Mouse (Mus musculus): ENCODE data around the gene Inhbc. TPM values are rescaled to one million over a fixed set of nuclear protein-coding genes. Genes with fewer than 3 reads are reported as not detected.

The Inhbc gene
- total and polyA plus RNA-seq, 2 experiments from 2014 or later = not detected

DNA sequence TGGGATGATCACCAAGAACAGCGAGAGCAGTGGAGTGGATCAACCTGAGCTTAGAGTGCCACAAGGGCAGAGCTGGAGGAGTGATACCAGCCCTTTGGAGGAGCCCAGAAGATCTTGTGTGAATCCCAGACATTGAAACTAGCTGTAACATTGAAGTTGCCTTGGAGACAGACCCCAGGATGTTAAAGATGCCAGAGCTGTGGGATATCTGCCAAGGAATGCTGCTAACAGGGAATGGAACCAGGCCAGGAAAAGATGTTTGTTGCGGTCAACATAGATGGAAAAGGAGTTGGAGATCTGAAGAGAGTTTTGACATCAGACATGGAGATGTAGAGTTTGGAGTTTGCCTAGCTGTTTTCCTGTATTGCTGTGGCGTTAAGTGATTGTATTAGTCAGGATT lies 24.1 kb downstream of the Inhbc start:
- H3K4me3 ChIP-seq (ENCODE audit: low read depth, low read length) = no peak overlapping the region
- ATAC-seq (ENCODE audit: insufficient read depth, low read depth) = no peak
- peaks cover 12% of the 10 kb centered on the region; the same call in 1 of the 2 replicates for H3K27me3 ChIP-seq (ENCODE audit: control insufficient read depth, insufficient read depth, low read length)
- no peak overlapping the region for H3K27ac ChIP-seq (ENCODE audit: low read depth)
- peaks cover 3% of the 10 kb centered on the region; the same call in 1 of the 2 replicates for H3K4me1 ChIP-seq (ENCODE audit: control insufficient read depth, insufficient read depth)
- no peak overlapping the region for H3K4me2 ChIP-seq (ENCODE audit: low read depth, low read length)
- H3K9me3 ChIP-seq (replicated peaks; ENCODE audit: control insufficient read depth, low read length) = no peaks in the 10 kb centered on the region
- H3K36me3 ChIP-seq (replicated peaks; ENCODE audit: control insufficient read depth, insufficient read depth, low read length) = no peaks in the 10 kb centered on the region
- TF ChIP-seq EP300 (IDR thresholded peaks at IDR 0.05; ENCODE audit: low read depth) = no peak
- TF ChIP-seq CTCF (IDR thresholded peaks at IDR 0.05; ENCODE audit: low read depth) = no peak
- DNase-seq (ENCODE audit: low spot score) = no peak
- H3K9ac ChIP-seq (replicated peaks; ENCODE audit: low read depth, low read length) = no peak overlapping the region
- WGBS = 58% methylated on average over 3 of the region's 3 CpGs

- H3K4me3 ChIP-seq (ENCODE audit: low read depth, low read length) = no peak overlapping the region
- peaks cover 3% of the 10 kb centered on the region; the same call in 1 of the 2 replicates for H3K4me1 ChIP-seq (ENCODE audit: control insufficient read depth, insufficient read depth)
- H3K9ac ChIP-seq (replicated peaks; ENCODE audit: low read depth, low read length) = no peak overlapping the region
- no peak overlapping the region for H3K4me2 ChIP-seq (ENCODE audit: low read depth, low read length)
- H3K9me3 ChIP-seq (replicated peaks; ENCODE audit: control insufficient read depth, low read length) = no peaks in the 10 kb centered on the region
- peaks cover 30% of the 10 kb centered on the region for H3K27me3 ChIP-seq (ENCODE audit: control insufficient read depth, insufficient read depth, low read length)
- 66% methylated on average over 3 of the region's 3 CpGs for WGBS
- ATAC-seq (ENCODE audit: insufficient read depth, low read depth) (no peak), DNase-seq (ENCODE audit: low spot score) (no peak)
- TF ChIP-seq EP300 (IDR thresholded peaks at IDR 0.05; ENCODE audit: low read depth) = no peak
- TF ChIP-seq CTCF (IDR thresholded peaks at IDR 0.05; ENCODE audit: low read depth) = no peak
- no peaks in the 10 kb centered on the region for H3K36me3 ChIP-seq (replicated peaks; ENCODE audit: control insufficient read depth, insufficient read depth, low read length)
- H3K27ac ChIP-seq (ENCODE audit: low read depth) = no peak overlapping the region
Observed at GRCm38 (mm10) chr10:127343029-127343428, 27.2 kb downstream of the Inhbc start.

- H3K27ac ChIP-seq (ENCODE audit: low read depth) = no peak within 1 kb of the TSS
- H3K27me3 ChIP-seq (ENCODE audit: control insufficient read depth, insufficient read depth, low read length) = peaks cover 30% of the 10 kb centered on the region
- H3K9me3 ChIP-seq (replicated peaks; ENCODE audit: control insufficient read depth, low read length) = no peaks in the 10 kb centered on the region
- ATAC-seq (ENCODE audit: insufficient read depth, low read depth) (peak; percentile 45; the same call in 1 of the 2 replicates), DNase-seq (ENCODE audit: low spot score) (peak; percentile 82)
- no peaks in the 10 kb centered on the region for H3K36me3 ChIP-seq (replicated peaks; ENCODE audit: control insufficient read depth, insufficient read depth, low read length)
- peaks cover 3% of the 10 kb centered on the region; the same call in 1 of the 2 replicates for H3K4me1 ChIP-seq (ENCODE audit: control insufficient read depth, insufficient read depth)
- H3K9ac ChIP-seq (replicated peaks; ENCODE audit: low read depth, low read length) = 0 out of 2 replicates have a peak within 1 kb of the TSS, but pooled peaks have one; percentile 8
- peak within 1 kb of the TSS; percentile 78 for H3K4me2 ChIP-seq (ENCODE audit: low read depth, low read length)
- TF ChIP-seq EP300 (IDR thresholded peaks at IDR 0.05; ENCODE audit: low read depth) = no peak
- peak; percentile 94 for TF ChIP-seq CTCF (IDR thresholded peaks at IDR 0.05; ENCODE audit: low read depth)
- under 1% methylated on average over 29 of the region's 29 CpGs for WGBS
- H3K4me3 ChIP-seq (ENCODE audit: low read depth, low read length) = peak within 1 kb of the TSS; percentile 46
Observed at GRCm38 (mm10) chr10:127341891-127342639, 28.2 kb downstream of the Inhbc start, which contains the start of gene Gli1. Gene Gli1 (minus strand): TSS chr10:127341974.

DNA sequence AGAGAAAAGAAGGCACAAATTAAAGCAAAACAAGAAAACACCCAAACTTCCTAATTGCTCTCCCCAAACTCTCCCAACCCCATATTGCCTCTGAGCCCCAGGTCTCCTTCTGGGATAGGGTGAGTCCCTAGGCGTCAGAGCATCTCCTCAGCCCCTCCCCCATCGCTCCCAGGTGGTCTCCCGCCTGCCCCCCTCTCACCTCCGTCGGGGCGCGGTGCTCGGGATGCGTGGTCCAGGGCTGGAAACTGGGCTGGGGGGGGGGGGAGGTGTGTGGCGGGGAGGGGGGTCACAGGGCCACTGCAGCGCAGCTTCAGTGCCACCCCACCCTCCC lies 28.9 kb downstream of the Inhbc start:
- H3K4me1 ChIP-seq (ENCODE audit: control insufficient read depth, insufficient read depth) = peaks cover 3% of the 10 kb centered on the region; the same call in 1 of the 2 replicates
- peak overlapping the region; percentile 77 for H3K4me2 ChIP-seq (ENCODE audit: low read depth, low read length)
- no peaks in the 10 kb centered on the region for H3K36me3 ChIP-seq (replicated peaks; ENCODE audit: control insufficient read depth, insufficient read depth, low read length)
- no peaks in the 10 kb centered on the region for H3K9me3 ChIP-seq (replicated peaks; ENCODE audit: control insufficient read depth, low read length)
- no peak for DNase-seq (ENCODE audit: low spot score)
- peak overlapping the region; percentile 46 for H3K4me3 ChIP-seq (ENCODE audit: low read depth, low read length)
- H3K27ac ChIP-seq (ENCODE audit: low read depth) = no peak overlapping the region
- 0% methylated on average over 4 of the region's 11 CpGs for WGBS
- 0 out of 2 replicates have a peak overlapping the region, but pooled peaks have one; percentile 8 for H3K9ac ChIP-seq (replicated peaks; ENCODE audit: low read depth, low read length)
- H3K27me3 ChIP-seq (ENCODE audit: control insufficient read depth, insufficient read depth, low read length) = peaks cover 34% of the 10 kb centered on the region
- ATAC-seq (ENCODE audit: insufficient read depth, low read depth) = no peak
- TF ChIP-seq CTCF (IDR thresholded peaks at IDR 0.05; ENCODE audit: low read depth) (no peak), EP300 (IDR thresholded peaks at IDR 0.05; ENCODE audit: low read depth) (no peak)

- peak overlapping the region; percentile 78 for H3K4me2 ChIP-seq (ENCODE audit: low read depth, low read length)
- H3K27me3 ChIP-seq (ENCODE audit: control insufficient read depth, insufficient read depth, low read length) = peaks cover 34% of the 10 kb centered on the region
- no peaks in the 10 kb centered on the region for H3K36me3 ChIP-seq (replicated peaks; ENCODE audit: control insufficient read depth, insufficient read depth, low read length)
- H3K27ac ChIP-seq (ENCODE audit: low read depth) = no peak overlapping the region
- TF ChIP-seq EP300 (IDR thresholded peaks at IDR 0.05; ENCODE audit: low read depth) (no peak), CTCF (IDR thresholded peaks at IDR 0.05; ENCODE audit: low read depth) (no peak)
- no peaks in the 10 kb centered on the region for H3K9me3 ChIP-seq (replicated peaks; ENCODE audit: control insufficient read depth, low read length)
- WGBS = 3% methylated on average over 27 of the region's 27 CpGs
- peaks cover 3% of the 10 kb centered on the region; the same call in 1 of the 2 replicates for H3K4me1 ChIP-seq (ENCODE audit: control insufficient read depth, insufficient read depth)
- ATAC-seq (ENCODE audit: insufficient read depth, low read depth) (no peak), DNase-seq (ENCODE audit: low spot score) (no peak)
- H3K4me3 ChIP-seq (ENCODE audit: low read depth, low read length) = peak overlapping the region; percentile 46
- 0 out of 2 replicates have a peak overlapping the region, but pooled peaks have one; percentile 8 for H3K9ac ChIP-seq (replicated peaks; ENCODE audit: low read depth, low read length)
Observed at GRCm38 (mm10) chr10:127340577-127341359, 29.5 kb downstream of the Inhbc start.

Measured in heart, postnatal 0 days (tissue).